ENCODE assay signal across 14 mouse cellular contexts in the genomic region with DNA sequence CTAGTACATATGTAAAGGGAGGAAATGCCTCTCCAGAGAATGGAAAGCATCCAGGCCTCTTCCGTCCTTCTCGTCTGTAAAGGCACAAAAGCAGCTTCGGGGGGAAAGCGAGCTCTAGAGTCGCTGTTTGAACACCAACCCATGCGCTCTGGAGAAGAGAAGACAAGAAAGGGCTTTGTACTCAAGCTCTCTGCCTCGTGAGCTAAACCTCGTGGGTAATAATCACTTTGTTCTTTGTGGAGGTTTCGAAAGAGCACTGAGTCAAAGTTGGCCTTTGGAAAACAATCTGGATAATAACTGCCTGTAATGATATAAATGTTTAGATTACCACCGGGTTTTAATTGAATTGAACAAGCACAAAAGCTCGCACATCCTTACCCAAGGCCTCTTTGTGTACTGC. TPM values are rescaled to one million over a fixed set of nuclear protein-coding genes. Genes with fewer than 3 reads are reported as not detected.
DNase-seq lines count a peak whose midpoint lies in the region; ATAC-seq lines count a peak whose summit lies in the region.
"Had no signal": no experiment of that assay in that cellular context is flagged by ENCODE, and none has a peak within 500 bp of the region (broad histone marks: within the 10 kb centered on the region; RNA-seq: fewer than 3 reads in every experiment).

No protein-coding gene starts in this region.

- peaks cover 14% of the 10 kb centered on the region for H3K4me1 ChIP-seq in forebrain, embryonic 10.5 days
- H3K4me1 ChIP-seq in forebrain, embryonic 15.5 days = no peaks in the 10 kb centered on the region; the same call in 1 of the 2 replicates
- H3K4me1 ChIP-seq in hindbrain, embryonic 10.5 days (replicated peaks) = peaks cover 13% of the 10 kb centered on the region
- 0 out of 2 replicates have a peak, but pooled peaks cover 5% of the 10 kb centered on the region for H3K4me1 ChIP-seq in hindbrain, embryonic 12.5 days
- peaks cover 3% of the 10 kb centered on the region; the same call in 1 of the 2 replicates for H3K4me1 ChIP-seq in midbrain, embryonic 14.5 days (ENCODE audit: control insufficient read depth, insufficient read depth, low read length)
- H3K4me1 ChIP-seq in midbrain, embryonic 10.5 days = peaks cover 10% of the 10 kb centered on the region; the same call in 1 of the 2 replicates
- peaks cover 13% of the 10 kb centered on the region for H3K4me1 ChIP-seq in limb, embryonic 12.5 days (replicated peaks)

- H3K36me3 ChIP-seq in forebrain, embryonic 10.5 days (replicated peaks) = no peaks in the 10 kb centered on the region
- no peaks in the 10 kb centered on the region for H3K36me3 ChIP-seq in forebrain, embryonic 15.5 days
- H3K36me3 ChIP-seq in hindbrain, embryonic 10.5 days = no peaks in the 10 kb centered on the region
- H3K36me3 ChIP-seq in hindbrain, embryonic 12.5 days = no peaks in the 10 kb centered on the region
- H3K36me3 ChIP-seq in midbrain, embryonic 14.5 days (ENCODE audit: control insufficient read depth, insufficient read depth, low read length) = no peaks in the 10 kb centered on the region
- no peaks in the 10 kb centered on the region for H3K36me3 ChIP-seq in midbrain, embryonic 10.5 days
- no peaks in the 10 kb centered on the region for H3K36me3 ChIP-seq in limb, embryonic 12.5 days
- H3K36me3 ChIP-seq: liver, embryonic 13.5 days had no signal

- peak overlapping the region; percentile 73 for H3K27ac ChIP-seq in forebrain, embryonic 10.5 days
- no peak overlapping the region for H3K27ac ChIP-seq in forebrain, embryonic 15.5 days (replicated peaks)
- 0 out of 2 replicates have a peak overlapping the region, but pooled peaks have one; percentile 40 for H3K27ac ChIP-seq in hindbrain, embryonic 10.5 days
- H3K27ac ChIP-seq in hindbrain, embryonic 12.5 days = no peak overlapping the region
- no peak overlapping the region for H3K27ac ChIP-seq in midbrain, embryonic 14.5 days (replicated peaks; ENCODE audit: low read depth, low read length)
- no peak overlapping the region for H3K27ac ChIP-seq in midbrain, embryonic 10.5 days (replicated peaks)
- peak overlapping the region; percentile 45; the same call in 1 of the 2 replicates for H3K27ac ChIP-seq in limb, embryonic 12.5 days
- H3K27ac ChIP-seq: layer of hippocampus, adult 2 months; liver, embryonic 13.5 days had no signal

- H3K4me3 ChIP-seq in forebrain, embryonic 10.5 days = no peak overlapping the region
- no peak overlapping the region for H3K4me3 ChIP-seq in forebrain, embryonic 15.5 days
- no peak overlapping the region for H3K4me3 ChIP-seq in hindbrain, embryonic 10.5 days
- no peak overlapping the region for H3K4me3 ChIP-seq in hindbrain, embryonic 12.5 days
- H3K4me3 ChIP-seq in midbrain, embryonic 14.5 days (replicated peaks; ENCODE audit: low read depth, low read length) = no peak overlapping the region
- no peak overlapping the region for H3K4me3 ChIP-seq in midbrain, embryonic 10.5 days
- no peak overlapping the region for H3K4me3 ChIP-seq in limb, embryonic 12.5 days (replicated peaks)
- H3K4me3 ChIP-seq: layer of hippocampus, adult 2 months; liver, embryonic 13.5 days had no signal

- no peak overlapping the region for H3K4me2 ChIP-seq in forebrain, embryonic 15.5 days (replicated peaks)
- H3K4me2 ChIP-seq in hindbrain, embryonic 12.5 days (replicated peaks) = no peak overlapping the region
- no peak overlapping the region for H3K4me2 ChIP-seq in midbrain, embryonic 14.5 days (ENCODE audit: low read length)
- no peak overlapping the region for H3K4me2 ChIP-seq in limb, embryonic 12.5 days
- H3K4me2 ChIP-seq: liver, embryonic 13.5 days had no signal

- no peak for ATAC-seq in forebrain, embryonic 15.5 days (replicated peaks)
- ATAC-seq in hindbrain, embryonic 12.5 days (ENCODE audit: low FRiP score) = no peak
- ATAC-seq in midbrain, embryonic 14.5 days (ENCODE audit: low FRiP score, low TSS enrichment) = no peak
- no peak for ATAC-seq in limb, embryonic 12.5 days (ENCODE audit: insufficient number of reproducible peaks, insufficient read depth, low FRiP score, low TSS enrichment, low read depth)

- no peaks in the 10 kb centered on the region for H3K9me3 ChIP-seq in forebrain, embryonic 10.5 days
- H3K9me3 ChIP-seq in forebrain, embryonic 15.5 days = no peaks in the 10 kb centered on the region
- no peaks in the 10 kb centered on the region for H3K9me3 ChIP-seq in hindbrain, embryonic 10.5 days
- no peaks in the 10 kb centered on the region for H3K9me3 ChIP-seq in hindbrain, embryonic 12.5 days (replicated peaks)
- no peaks in the 10 kb centered on the region for H3K9me3 ChIP-seq in midbrain, embryonic 14.5 days (ENCODE audit: control insufficient read depth, low read length)
- no peaks in the 10 kb centered on the region for H3K9me3 ChIP-seq in midbrain, embryonic 10.5 days (replicated peaks)
- H3K9me3 ChIP-seq in limb, embryonic 12.5 days = no peaks in the 10 kb centered on the region
- H3K9me3 ChIP-seq: liver, embryonic 13.5 days had no signal

- H3K27me3 ChIP-seq in forebrain, embryonic 10.5 days (ENCODE audit: poor library complexity, severe bottlenecking) = no peaks in the 10 kb centered on the region
- H3K27me3 ChIP-seq in forebrain, embryonic 15.5 days = 0 out of 2 replicates have a peak, but pooled peaks cover 3% of the 10 kb centered on the region
- no peaks in the 10 kb centered on the region for H3K27me3 ChIP-seq in hindbrain, embryonic 10.5 days (ENCODE audit: insufficient read depth, poor library complexity, severe bottlenecking)
- no peaks in the 10 kb centered on the region for H3K27me3 ChIP-seq in hindbrain, embryonic 12.5 days
- no peaks in the 10 kb centered on the region for H3K27me3 ChIP-seq in midbrain, embryonic 14.5 days (ENCODE audit: control insufficient read depth, insufficient read depth, low read length)
- H3K27me3 ChIP-seq in midbrain, embryonic 10.5 days (ENCODE audit: low read depth, poor library complexity, severe bottlenecking) = no peaks in the 10 kb centered on the region
- H3K27me3 ChIP-seq in limb, embryonic 12.5 days = no peaks in the 10 kb centered on the region

- DNase-seq in forebrain, embryonic 10.5 days (ENCODE audit: extremely low spot score, low spot score) = no peak
- no peak for DNase-seq in hindbrain, embryonic 10.5 days (ENCODE audit: low spot score)
- peak; percentile 29 for DNase-seq in midbrain, embryonic 14.5 days
- no peak for DNase-seq in midbrain, embryonic 10.5 days (ENCODE audit: low spot score)
- DNase-seq in cerebellum, adult 18-20 months = no peak
- DNase-seq: adrenal gland, postnatal 36 days; cerebellum, adult 11 months; gastrocnemius, postnatal 25 days; liver, embryonic 13.5 days; thymus, postnatal 14 days had no signal

- H3K9ac ChIP-seq in forebrain, embryonic 15.5 days (replicated peaks) = no peak overlapping the region
- no peak overlapping the region for H3K9ac ChIP-seq in hindbrain, embryonic 12.5 days
- H3K9ac ChIP-seq in midbrain, embryonic 14.5 days (replicated peaks; ENCODE audit: low read length) = no peak overlapping the region
- no peak overlapping the region for H3K9ac ChIP-seq in limb, embryonic 12.5 days (replicated peaks)
- H3K9ac ChIP-seq: liver, embryonic 13.5 days had no signal

- WGBS in forebrain, embryonic 10.5 days = 42% methylated on average over 11 of the region's 11 CpGs
- 11% methylated on average over 11 of the region's 11 CpGs for WGBS in forebrain, embryonic 15.5 days
- WGBS in hindbrain, embryonic 10.5 days = 59% methylated on average over 11 of the region's 11 CpGs
- 48% methylated on average over 11 of the region's 11 CpGs for WGBS in hindbrain, embryonic 12.5 days
- whole genome bisulfite sequencing in midbrain, embryonic 14.5 days = 55% methylated on average over 11 of the region's 11 CpGs
- WGBS in midbrain, embryonic 10.5 days = 55% methylated on average over 11 of the region's 11 CpGs
- 51% methylated on average over 11 of the region's 11 CpGs for WGBS in limb, embryonic 12.5 days

RNA-seq across cellular contexts. Expression of gene Mylip, which starts 39.7 kb away (rescaled TPM):
- polyA plus RNA-seq in forebrain, embryonic 10.5 days (2016; fragmentation: Nextera tagmentation; extraction: Ambion mirVana) = 4.1 and 4.9 TPM in 2 replicates
- 4.0 and 5.2 TPM in 2 replicates for polyA plus RNA-seq in forebrain, embryonic 15.5 days (2015; fragmentation: Nextera tagmentation; extraction: Ambion mirVana)
- 8.0 and 8.1 TPM in 2 replicates for polyA plus RNA-seq in hindbrain, embryonic 10.5 days (2016; fragmentation: Nextera tagmentation; extraction: Ambion mirVana)
- 15.5 and 16.7 TPM in 2 replicates for polyA plus RNA-seq in hindbrain, embryonic 12.5 days (2016; fragmentation: Nextera tagmentation; extraction: Ambion mirVana)
- polyA plus RNA-seq in midbrain, embryonic 14.5 days (2014; fragmentation: Nextera tagmentation; extraction: Ambion mirVana) = 3.0 and 4.1 TPM in 2 replicates
- 4.6 and 5.9 TPM in 2 replicates for polyA plus RNA-seq in midbrain, embryonic 10.5 days (2016; fragmentation: Nextera tagmentation; extraction: Ambion mirVana)
- 25.4 and 25.6 TPM in 2 replicates for polyA plus RNA-seq in limb, embryonic 12.5 days (2016; fragmentation: Nextera tagmentation; extraction: Ambion mirVana)

Comparison
In these comparisons a context has a peak if more than half of its experiments do, and no peak if none do; other contexts are left out.
1. H3K27ac ChIP-seq: peak in forebrain, embryonic 10.5 days (single experiment), hindbrain, embryonic 10.5 days (single experiment) and limb, embryonic 12.5 days (single experiment); none in forebrain, embryonic 15.5 days (single experiment), hindbrain, embryonic 12.5 days (single experiment), midbrain, embryonic 14.5 days (single experiment) and midbrain, embryonic 10.5 days (single experiment).